Mouse (Mus musculus) skeletal muscle tissue, adult 2 months (tissue): ENCODE results near the gene Spata17.

Experiments
- DNase-seq: peaks from one replicate; pipeline ENCODE4 v3.0.0-alpha.2; 2012; ENCODE audit warnings: low read depth, low spot score

Spata17 gene

DNA sequence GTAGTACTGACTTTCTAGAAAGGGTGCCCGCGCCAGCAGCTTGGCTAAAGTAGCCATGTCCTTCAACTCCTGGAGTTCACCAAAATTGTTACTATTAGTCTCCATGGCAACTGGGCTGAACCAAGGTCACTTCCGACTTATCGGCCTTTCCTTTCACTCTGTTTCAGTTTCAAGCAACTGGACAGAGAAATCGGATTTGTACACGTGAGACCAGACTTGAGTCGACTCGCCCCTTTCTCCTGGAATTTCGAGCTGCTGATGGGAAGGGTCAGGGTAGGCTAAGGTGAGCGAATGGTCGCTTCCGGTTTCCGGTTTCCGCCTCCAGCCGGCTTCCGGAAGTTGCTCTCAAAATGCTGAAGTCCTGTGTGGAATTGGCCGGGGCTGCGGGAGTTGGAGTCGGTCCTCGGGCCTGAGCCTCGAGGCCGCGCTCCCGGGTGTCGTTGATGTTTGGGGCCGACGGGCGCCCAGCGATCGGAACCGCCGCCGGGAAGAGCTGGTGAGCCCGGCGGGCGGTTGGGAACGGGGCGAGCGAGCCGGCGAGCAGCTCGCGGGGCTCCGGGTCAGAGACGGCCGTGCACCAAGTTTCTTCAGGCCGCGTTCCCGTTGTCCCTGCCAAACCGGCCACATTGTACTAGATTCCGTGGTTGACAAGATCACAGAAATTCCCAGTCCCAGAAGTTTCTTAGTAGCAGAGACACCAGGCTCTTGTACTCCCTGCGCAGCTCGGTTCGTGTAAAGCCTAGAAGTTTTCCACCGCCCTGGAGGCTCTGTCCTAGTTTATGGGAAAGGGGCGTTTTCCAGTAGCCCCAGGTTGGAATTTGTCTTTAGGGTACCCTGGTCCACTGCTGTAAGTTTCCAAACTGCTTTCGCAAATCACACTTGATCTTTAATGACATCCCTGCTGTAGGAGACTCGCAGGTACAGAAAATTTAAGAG lies at the start of gene Spata17, which contains the start of gene Gpatch2:
TSS of gene Spata17 (minus strand) at position 285 of the 936 bp plus-strand sequence.
TSS of gene Gpatch2 (plus strand) at position 328 of the 936 bp plus-strand sequence.
- peak; percentile 71 for DNase-seq

DNA sequence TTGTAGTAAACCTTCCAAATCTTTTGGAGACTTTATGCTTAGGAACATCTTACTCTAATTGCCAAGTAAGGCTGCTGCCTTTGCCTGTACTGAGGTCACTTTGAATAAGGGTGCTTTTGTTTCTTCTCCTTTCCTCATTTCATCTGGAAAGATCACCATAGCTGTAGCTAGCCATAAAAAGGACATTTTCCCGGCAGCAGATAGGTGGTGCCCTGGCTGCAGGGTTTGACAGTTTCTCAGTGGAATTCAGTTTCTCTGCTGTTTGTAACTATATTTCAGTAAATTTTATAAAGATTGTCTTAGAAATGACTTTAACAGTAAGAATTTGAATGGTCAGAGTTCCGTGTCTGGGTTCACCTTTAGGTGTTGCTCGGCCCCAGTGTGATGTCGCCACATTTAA lies 43.5 kb upstream of the Spata17 start:
- DNase-seq, result no peak

DNA sequence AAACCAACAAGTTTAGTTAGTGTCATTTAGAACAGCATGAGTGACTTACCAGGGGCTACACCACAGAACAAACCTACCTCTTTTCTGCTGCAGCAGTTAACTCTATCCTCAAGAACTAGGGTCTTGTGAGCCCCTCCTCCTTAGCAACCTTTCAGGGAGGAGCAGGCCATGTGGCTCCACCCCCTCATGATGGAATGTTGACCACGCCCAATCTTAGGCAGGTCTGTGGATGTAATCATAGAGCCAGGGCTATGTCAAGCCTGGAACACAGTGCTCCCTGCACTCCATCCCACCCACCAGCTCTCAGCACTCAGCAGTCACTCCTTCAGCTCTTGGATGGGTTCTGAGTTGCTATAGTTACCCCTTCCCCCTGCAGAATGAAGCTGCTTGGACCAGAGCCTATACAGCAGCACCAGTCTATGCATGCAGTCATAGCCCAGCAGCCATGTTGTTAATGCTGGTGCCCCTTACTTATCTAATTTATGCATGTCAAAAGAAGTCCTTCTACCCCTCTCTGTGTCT lies 35.5 kb upstream of the Spata17 start:
- no peak for DNase-seq

DNA sequence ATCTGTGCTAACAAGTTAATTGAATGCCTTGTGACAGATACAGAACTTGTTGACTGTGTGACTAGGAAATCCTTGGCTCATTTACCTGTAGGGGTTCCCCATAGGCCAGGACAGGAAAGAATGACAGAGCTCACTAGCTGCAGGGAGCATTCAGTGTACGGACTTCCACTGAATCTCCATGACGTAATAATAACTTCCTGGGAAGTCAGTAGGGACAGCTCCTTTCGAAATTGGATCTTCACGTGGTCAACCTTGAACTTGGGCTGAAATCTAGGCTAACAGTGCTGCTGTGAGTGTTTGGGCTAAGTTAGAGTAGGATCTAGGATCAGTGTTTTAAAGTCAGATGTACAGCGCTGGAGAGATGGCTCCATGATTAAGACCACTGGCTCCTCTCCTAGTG lies 29.5 kb upstream of the Spata17 start:
- DNase-seq, result no peak

DNA sequence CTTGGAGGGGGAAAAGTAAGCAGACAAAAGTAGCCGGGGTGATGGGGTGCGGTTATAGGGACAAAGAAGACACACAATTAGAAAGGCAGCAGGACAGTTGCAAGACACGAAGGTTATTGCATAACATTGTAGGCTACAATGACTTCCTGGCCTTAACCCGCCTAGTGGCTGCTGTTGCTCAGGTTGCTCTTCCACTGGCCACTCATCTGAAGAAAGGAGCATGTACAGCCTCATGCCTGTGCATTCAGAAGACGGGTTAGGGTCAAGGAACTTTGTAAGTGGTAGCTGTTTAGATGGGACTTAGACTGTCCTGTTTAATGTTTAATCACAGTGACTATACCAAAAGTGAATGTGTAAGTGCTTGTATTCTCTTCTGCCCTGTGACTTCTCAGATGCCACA lies 26.1 kb upstream of the Spata17 start:
- no peak for DNase-seq

DNA sequence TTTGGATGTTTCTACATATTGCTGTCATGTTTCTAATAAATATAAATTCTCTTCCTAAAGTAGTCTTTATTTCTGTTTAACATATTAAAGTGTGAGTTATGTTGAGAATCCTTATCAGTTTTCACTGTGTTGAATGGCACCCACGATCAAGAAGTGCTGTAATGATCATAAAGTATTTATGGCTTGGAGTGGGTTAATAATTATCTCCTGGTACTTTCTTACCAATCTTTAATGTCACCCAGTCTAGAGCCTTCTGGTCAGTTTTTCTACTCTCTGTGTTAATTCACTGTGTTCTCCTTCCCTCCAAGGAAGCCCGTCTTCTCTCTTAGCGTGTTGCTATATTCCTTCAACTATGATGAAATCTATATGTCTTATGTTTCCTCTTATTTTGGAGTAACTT lies 25.0 kb upstream of the Spata17 start:
- no peak for DNase-seq

DNA sequence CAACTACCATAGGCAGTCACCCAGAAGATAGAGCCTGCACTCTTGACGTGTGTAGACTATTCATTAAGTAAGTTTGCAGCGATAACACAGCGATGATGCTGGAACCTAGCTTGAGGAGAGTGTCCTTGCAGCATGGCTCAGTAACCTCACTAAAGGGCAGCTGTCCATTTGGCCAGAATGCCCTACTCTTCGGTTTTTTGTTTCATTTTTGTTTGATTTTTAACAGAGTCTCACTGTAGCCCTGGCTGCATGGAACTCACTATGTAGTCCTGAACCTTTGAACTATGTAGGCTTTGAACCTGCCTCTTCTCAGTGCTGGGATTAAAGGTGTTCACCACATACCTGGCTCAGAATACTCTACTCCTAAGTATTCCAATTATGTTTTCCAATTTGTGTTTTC lies 22.8 kb upstream of the Spata17 start:
- no peak for DNase-seq

DNA sequence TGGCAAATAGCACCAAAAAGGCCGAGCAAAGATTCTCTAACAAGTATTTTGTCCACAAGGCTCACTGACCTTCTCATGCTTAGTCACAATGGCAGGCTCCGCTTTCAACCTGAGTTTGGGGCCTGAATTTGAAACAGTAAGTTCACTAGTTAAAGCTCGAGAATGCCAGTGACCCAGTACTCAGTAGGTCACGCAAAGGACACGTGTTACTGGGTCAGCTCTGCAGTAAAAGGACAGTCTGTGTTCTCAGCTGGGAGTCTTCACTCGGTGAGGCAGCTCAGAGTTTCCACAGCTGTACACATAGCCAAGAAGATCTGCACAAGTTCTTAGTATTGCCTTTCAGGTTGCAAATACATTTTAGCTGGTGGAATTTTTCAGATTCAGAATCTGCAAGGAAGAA lies 21.0 kb upstream of the Spata17 start:
- DNase-seq, result no peak

DNA sequence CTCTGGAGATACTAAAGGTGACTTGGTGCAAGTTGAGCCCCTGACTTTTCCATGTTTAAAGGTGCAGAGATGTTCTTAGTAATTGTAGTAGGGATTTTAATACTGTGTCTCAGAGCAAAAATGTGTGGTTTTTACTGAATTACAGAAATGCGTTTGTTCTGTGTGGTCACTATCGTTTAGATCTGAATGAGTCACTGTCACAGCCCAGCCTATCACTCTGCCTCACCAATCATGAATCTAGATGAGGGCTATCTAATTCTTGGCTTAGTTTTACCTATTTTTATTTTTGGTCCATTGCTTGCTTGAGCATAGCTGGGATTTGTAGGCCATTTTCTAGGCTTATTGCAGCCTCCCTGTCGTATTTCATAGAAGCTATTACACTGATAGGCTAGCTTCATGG lies 19.9 kb upstream of the Spata17 start:
- no peak for DNase-seq

DNA sequence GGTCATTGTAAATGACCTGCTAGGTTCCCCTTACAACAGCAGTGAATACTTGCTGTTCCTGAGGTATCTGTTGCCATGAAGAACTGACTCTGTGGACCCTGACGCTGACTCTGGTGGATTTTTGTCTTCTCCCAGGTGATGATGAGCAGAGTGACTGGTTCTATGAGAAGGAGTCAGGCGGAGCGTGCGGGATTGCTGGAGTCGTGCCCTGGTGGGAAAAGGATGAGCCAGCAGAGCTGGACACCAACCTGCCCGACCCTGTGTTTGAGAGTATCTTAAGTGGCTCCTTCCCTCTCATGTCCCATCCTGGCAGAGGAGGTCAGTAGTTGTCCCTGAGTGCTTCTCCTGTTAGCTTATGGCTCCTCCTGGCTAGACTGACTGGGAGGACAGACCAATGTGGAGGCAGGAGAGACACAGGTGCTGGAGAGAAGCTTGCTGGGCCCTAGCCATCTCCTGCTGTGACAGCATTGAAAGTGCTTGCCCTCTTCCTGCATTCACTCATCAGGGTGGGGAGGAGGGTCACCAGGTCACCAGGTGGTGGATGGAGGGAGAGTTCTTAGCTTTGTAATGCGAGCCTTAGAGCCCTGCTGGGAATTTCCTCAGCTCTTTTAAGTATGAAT lies 17.8 kb upstream of the Spata17 start:
- DNase-seq, result no peak

DNA sequence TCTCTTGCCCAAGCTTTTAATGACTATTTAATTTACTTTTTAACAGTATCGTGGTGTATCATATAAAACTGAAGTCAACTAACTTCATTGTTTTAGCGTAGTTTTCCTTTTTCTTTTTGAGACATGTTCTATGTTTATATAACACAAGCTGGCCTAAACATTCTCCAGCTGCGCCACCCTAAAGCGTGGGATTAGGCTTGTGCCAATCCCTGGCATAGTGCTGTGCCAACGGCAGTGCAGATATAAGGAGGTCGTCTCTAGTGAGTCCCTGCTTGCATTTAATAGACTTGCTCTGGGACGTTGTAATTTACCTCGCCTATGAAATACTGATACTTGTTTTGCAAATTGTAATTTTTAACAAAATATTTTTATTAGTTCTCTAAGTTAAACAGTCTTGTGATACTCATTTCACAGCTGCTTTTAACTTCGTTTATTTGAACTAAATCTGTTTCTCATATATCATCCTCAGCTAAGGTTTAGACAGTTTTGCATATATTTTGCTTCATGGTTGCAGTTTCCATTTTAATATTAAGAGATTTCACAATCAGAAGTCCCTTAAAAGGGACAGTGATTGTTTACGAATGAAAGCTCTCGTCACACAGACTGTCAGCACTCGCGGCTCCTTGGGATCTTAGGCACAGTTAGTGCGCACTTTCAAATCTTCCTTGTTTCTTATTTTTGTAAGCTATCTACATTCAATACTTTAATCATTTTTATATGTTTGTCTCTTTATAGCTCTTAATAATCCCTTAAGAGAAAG lies 17.1 kb upstream of the Spata17 start:
- DNase-seq, result no peak

DNA sequence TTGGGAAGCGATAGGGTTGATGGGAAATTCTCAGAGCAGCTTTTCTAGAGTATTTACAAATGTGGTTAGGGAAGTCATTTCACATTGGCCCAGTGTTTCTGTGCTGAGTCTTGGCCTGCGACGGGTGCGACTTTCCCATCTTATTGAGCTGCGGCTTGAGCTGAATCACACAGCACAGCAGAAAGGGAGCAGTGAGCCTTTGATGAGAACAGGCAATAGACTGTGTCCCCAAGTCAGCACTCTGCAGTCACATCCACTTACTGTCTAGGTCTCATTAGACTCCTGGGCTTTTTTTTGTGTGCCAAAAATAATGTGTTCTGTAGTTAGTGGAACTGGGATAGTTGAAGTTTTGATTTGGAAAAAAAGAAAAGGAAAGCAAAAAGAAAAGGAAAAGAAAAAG lies 15.0 kb upstream of the Spata17 start:
- DNase-seq, result no peak

DNA sequence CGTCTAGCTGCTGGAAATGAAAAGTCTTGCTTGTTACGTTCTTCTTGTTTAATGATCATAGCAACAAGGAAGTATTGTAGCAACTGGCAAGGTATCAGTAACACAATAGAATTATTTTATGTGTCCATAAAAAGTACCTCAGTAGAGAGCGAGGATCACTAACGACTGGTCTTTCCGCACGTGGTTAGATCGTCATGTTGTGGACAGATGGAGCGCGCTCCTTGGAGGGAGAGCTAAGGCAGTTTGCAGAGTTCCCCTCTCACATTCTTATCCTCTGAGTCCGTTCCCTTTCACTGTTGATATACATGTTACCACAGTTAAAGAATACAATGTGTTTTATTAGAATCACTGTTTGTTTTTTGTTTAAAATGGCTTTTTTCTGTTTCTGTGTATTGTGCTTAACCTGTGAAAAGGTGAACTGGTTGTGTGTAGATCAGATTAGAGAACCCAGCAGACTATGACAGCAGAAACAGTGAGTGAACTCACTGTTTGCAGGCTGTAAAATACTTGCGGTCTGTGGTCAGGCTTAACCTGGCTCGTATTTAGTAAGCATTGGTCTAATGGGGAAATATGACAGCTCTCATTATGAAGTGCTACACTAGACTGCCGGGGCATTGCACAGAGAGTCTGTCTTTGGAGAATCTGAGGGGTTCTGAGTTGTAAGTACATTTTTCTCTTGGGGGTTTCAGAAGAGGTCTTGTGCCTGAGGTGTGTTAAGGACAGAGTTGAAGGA lies 13.3 kb upstream of the Spata17 start:
- no peak for DNase-seq

DNA sequence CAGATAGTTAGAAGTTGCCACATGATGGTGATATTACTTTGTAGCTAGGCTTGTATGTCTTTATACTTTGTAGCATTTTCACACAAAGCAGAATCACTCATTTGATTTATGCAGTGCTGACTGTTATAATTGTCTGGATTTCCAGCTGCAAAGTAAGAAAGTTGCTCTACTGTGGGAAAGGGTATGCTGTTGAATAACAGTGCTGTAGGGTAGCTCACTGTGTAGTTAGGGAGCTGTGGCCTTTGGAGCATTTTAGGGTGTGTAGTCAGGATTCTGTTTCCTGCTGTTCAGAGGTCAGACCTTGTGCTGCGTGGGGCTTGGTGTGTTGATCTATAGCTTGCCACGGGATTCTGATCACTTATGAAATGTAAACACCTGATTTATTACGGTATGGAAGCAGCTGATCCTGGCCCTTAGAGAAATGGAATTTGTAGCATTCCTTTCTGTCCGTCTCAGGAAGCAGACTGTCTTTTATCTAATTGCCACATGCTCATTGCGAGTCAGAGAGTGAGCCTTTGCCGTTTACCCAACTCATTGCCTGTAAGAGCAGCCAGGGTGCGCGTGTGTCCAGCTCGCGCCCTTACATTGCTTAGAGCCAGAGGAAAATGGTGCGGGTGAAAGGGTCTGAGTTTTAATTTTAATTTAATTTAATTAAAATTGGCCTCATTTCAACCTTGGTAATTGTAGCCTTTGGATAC lies 11.2 kb upstream of the Spata17 start:
- DNase-seq, result no peak

DNA sequence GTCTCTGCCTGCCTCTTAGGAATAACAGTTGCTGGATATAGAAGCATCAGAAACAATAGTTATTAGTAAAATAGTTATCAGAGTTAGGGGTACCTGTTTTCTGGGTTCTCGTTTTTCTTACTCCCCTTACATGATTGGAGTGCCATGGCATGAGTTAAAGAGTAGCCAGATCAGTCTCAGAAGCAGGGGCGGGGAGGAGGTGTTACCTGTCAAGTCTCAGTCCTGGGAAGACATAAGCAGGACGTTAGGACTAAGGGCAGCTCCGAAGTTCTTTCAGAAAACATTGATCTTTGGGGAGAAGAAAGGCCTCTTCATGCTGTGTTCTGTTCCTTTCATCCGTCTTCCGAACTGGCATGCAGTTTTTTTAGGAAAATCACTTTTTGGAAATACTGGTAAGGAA lies 5.5 kb upstream of the Spata17 start:
- no peak for DNase-seq

DNA sequence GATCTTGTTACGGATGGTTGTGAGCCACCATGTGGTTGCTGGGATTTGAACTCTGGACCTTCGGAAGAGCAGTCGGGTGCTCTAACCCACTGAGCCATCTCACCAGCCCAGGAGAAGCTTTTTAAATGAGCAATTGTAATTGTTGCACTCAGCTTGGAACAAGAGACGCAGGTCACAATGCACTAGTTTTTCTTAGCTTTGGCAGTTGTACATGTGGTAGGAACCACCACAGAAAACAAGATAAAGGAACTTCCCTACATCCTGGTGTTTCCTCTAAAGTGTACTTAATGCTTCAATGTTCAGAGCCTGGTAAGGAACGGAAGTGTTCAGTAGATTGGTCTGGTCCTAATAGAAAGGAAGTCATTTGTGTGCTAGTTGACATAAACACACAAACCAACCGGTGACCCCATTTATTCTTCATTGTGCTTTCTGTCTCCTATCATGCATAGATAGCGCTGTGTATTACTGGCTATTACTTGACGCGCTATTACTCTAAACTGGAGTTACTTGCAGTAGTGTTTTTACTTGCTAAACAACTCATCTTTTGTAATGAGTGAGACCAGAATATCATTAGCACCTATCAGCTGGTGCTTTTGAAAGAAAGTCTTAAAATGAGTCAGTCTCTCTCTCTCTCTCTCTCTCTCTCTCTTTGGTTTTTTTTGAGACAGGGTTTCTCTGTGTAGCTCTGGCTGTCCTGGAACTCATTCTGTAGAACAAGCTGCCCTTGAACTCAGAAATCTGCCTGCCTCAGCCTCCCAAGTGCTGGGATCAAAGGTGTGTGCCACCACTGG lies 1.6 kb upstream of the Spata17 start:
- DNase-seq, result no peak

DNA sequence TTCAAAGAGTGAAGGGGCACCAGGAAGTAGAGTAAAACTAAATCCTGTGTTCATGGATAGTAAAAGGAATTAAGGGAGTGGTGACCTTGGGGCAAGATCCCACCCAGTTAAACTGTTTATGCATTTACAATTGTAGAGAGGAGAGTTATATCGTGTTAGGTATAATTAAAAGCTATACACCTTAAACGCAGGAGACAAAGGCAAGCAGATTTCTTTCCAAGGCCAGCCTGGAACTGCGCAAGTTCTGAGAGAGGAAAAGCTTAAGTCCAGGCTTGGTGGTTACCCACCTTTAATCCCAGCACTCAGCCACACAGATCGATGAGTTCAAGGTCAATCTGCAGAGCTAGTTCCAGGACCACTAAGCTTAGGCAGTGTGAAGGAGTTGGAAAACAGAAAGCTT lies 4.5 kb downstream of the Spata17 start:
- DNase-seq, result no peak

DNA sequence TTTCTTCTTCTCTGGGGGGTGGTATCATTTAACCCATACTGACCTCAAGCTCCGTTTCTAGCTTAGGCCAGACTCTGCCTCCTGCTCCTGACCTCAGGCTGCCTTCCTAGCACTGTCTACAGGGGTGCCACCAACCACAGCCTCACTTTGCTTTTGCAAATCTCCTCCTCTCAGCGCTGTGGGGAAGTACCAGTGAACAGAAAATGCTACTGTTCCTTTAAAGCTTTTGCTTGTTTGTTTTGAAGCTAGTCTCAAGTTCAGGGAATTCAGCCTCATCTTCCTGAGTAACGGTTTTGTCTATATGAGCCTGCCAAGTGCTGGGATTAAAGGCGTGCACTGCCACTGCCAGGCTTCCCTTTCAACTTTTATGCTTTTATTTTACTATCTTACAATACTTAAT lies 5.8 kb downstream of the Spata17 start:
- no peak for DNase-seq

DNA sequence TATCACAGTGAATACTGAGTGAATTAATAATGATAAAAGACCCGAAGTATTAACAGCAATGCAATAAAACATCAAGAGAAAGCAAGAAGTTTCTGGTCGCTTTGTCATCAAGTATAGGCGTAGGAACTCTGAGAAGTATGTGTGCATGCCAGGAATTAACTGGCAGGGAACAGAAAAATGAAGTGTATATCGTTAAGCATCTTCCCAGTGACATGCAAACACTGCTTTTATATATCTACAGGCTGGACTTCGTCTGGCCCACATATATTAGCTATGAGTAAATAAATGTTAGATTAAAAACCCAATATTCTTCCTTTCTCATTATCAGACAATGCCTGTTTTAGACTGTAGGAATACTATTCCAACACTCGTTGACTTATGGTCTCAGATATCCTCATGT lies 9.8 kb downstream of the Spata17 start:
- DNase-seq, result no peak

DNA sequence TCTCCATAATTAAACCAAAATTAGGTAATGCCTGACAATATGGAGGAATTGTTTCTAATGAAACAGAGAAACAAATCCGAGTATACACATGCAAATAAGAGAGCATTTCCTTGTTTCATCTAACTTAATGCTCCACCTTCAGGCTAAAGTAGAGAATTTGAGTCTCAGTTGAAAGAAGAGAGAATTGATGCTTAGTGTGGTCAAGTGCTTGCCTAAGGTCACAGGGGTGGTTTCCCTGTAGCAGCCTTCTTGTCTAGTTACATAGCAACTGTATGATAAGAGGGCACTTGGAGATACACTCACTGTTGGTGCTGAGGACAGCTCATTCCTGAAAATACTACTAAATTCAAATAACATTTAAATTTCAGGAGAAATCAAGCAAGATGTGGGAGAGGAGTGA lies 36.7 kb downstream of the Spata17 start:
- no peak for DNase-seq
